Mouse (Mus musculus): ENCODE measurements around the gene Hepacam. TPM values are rescaled to one million over a fixed set of nuclear protein-coding genes. Genes with fewer than 3 reads are reported as not detected.

The Hepacam gene
- polyA plus RNA-seq, 1 experiment from 2014 or later: 6.3 TPM

DNA sequence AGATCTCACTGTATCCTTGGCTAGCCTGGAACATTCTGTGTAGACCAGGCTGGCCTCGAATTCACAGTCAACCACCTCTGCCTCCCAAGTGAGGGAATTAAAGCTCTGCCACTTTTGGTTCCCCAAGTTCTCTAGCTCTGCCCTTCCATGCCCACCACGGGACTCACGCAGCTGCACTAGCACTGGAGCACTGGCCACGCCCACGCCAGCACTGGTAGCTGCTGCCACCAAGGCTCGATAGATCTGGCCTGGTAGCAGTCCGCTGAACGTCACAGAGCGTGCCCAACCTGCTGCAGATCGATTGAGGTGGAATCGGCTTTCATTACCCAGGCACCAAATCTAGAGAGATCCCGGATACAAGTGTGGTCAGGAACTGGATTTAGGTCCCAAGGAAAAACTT, 54.1 kb downstream of the Hepacam start:
- no peaks in the 10 kb centered on the region for H3K36me3 ChIP-seq (ENCODE audit: control insufficient read depth, insufficient read depth)
- no peaks in the 10 kb centered on the region for H3K9me3 ChIP-seq (ENCODE audit: control insufficient read depth, low read length)
- H3K9ac ChIP-seq (replicated peaks; ENCODE audit: low read depth, low read length): no peak overlapping the region
- H3K4me2 ChIP-seq (ENCODE audit: low read length): peak overlapping the region; percentile 43
- no peaks in the 10 kb centered on the region; the same call in 1 of the 2 replicates for H3K4me1 ChIP-seq (replicated peaks; ENCODE audit: control insufficient read depth, insufficient read depth, low read length)
- no peak overlapping the region for H3K4me3 ChIP-seq (replicated peaks; ENCODE audit: low read length)
- 34% methylated on average over 12 of the region's 12 CpGs for WGBS
- ATAC-seq: peak; percentile 47
- no peaks in the 10 kb centered on the region for H3K27me3 ChIP-seq (replicated peaks; ENCODE audit: control insufficient read depth, insufficient read depth, low read length)
- no peak overlapping the region for H3K27ac ChIP-seq (ENCODE audit: low read length)

DNA sequence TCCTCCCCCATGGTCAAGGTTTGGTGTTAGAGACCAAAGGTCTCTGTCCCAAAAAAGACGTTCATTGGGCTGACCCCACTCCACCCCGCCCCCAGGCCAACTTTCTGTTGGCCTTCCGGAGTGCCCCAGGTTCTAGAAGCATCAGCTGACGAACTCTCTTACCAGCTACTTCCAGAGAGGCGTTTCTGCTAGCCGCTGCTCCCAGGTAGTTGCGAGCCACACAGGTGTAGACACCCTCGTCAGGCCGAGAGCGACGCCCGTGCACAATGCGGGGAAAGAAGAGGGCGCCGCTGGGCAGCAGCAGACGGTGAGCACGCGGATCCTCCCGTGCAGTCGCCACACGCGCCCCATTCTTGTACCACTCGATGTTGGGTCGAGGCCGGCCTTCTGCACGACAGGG, 62.2 kb downstream of the Hepacam start:
- H3K27ac ChIP-seq (ENCODE audit: low read length): no peak overlapping the region
- ATAC-seq: no peak
- H3K4me3 ChIP-seq (replicated peaks; ENCODE audit: low read length): no peak overlapping the region
- H3K36me3 ChIP-seq (ENCODE audit: control insufficient read depth, insufficient read depth): no peaks in the 10 kb centered on the region
- H3K27me3 ChIP-seq (replicated peaks; ENCODE audit: control insufficient read depth, insufficient read depth, low read length): peaks cover 26% of the 10 kb centered on the region
- peaks cover 19% of the 10 kb centered on the region for H3K4me1 ChIP-seq (replicated peaks; ENCODE audit: control insufficient read depth, insufficient read depth, low read length)
- no peaks in the 10 kb centered on the region for H3K9me3 ChIP-seq (ENCODE audit: control insufficient read depth, low read length)
- no peak overlapping the region for H3K4me2 ChIP-seq (ENCODE audit: low read length)
- 54% methylated on average over 26 of the region's 26 CpGs for WGBS
- no peak overlapping the region for H3K9ac ChIP-seq (replicated peaks; ENCODE audit: low read depth, low read length)

DNA sequence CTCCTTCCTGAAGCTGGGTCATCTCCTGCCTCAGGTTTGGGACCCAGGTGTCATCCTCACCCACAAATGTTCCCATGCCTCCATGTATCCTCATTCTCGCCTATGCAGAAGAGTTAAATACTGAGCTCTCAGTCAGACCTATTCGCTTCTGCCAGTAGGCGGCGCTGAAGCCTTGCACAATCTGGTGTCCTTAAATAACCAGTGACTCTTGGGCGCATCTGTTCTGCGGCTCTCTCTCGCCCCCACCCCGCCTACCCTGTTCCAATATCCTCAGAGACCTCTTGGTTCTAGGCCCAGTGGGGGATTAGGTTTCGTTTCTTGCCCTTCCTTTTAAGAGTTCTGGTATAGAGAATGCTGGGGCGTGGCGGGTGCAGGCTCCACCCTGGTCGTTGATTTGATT, 63.4 kb downstream of the Hepacam start:
- H3K27ac ChIP-seq (ENCODE audit: low read length): no peak overlapping the region
- no peak overlapping the region for H3K9ac ChIP-seq (replicated peaks; ENCODE audit: low read depth, low read length)
- H3K9me3 ChIP-seq (ENCODE audit: control insufficient read depth, low read length): no peaks in the 10 kb centered on the region
- WGBS: 2% methylated on average over 12 of the region's 12 CpGs
- H3K27me3 ChIP-seq (replicated peaks; ENCODE audit: control insufficient read depth, insufficient read depth, low read length): peaks cover 36% of the 10 kb centered on the region
- peaks cover 22% of the 10 kb centered on the region for H3K4me1 ChIP-seq (replicated peaks; ENCODE audit: control insufficient read depth, insufficient read depth, low read length)
- peak; percentile 85 for ATAC-seq
- H3K36me3 ChIP-seq (ENCODE audit: control insufficient read depth, insufficient read depth): no peaks in the 10 kb centered on the region
- H3K4me3 ChIP-seq (replicated peaks; ENCODE audit: low read length): peak overlapping the region; percentile 17; the same call in 1 of the 2 replicates
- peak overlapping the region; percentile 45 for H3K4me2 ChIP-seq (ENCODE audit: low read length)

DNA sequence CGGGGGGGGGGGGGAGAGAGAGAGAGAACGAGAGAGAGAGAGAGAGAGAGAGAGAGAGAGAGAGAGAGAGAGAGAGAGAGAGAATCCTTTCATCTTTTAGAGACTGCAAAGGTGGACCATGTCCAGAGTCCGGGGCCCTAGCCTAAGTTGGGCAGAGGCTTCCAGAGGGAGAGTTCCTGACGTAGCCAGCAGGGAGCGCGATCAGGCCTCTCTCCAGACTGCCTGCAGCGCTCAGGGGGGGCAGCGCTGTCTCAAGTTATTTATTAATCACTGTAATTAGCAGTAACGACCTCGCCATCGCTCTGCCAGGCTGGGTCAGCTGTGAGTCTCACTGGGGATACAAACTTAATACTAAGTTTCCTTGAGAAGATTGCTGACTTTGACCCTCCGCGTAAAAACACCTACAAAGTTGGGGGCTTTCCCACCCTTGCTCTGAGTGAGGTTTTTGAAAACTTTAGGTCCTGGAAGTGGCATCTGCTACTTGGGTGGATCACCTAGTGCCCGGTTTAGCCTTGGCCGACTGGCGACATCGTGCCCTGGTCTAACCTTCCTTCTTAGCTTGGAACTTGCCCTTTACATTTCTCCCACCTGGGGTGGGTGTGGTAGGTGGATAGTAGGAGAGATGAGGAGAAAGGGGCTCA, 65.0 kb downstream of the Hepacam start:
- Histone ChIP-seq H3K27ac (ENCODE audit: low read length) (no peak overlapping the region), H3K4me3 (replicated peaks; ENCODE audit: low read length) (peak overlapping the region; percentile 37), H3K27me3 (replicated peaks; ENCODE audit: control insufficient read depth, insufficient read depth, low read length) (peaks cover 41% of the 10 kb centered on the region), H3K4me1 (replicated peaks; ENCODE audit: control insufficient read depth, insufficient read depth, low read length) (peaks cover 22% of the 10 kb centered on the region), H3K9ac (replicated peaks; ENCODE audit: low read depth, low read length) (peak overlapping the region; percentile 25; the same call in 1 of the 2 replicates), H3K9me3 (ENCODE audit: control insufficient read depth, low read length) (no peaks in the 10 kb centered on the region), H3K36me3 (ENCODE audit: control insufficient read depth, insufficient read depth) (no peaks in the 10 kb centered on the region), H3K4me2 (ENCODE audit: low read length) (peak overlapping the region; percentile 62)
- ATAC-seq: peak; percentile 41
- under 1% methylated on average over 15 of the region's 17 CpGs for WGBS

GRCm38 (mm10) chr9:37432720-37433421, 65.7 kb downstream of the Hepacam start, which contains the start of gene Robo3:
Robo3 (minus strand) TSS chr9:37433246.
- WGBS: under 1% methylated on average over 38 of the region's 40 CpGs
- peak within 1 kb of the TSS; percentile 37 for H3K4me3 ChIP-seq (replicated peaks; ENCODE audit: low read length)
- peak within 1 kb of the TSS; percentile 28; the same call in 1 of the 2 replicates for H3K9ac ChIP-seq (replicated peaks; ENCODE audit: low read depth, low read length)
- peak; percentile 16; the same call in 1 of the 2 replicates for ATAC-seq
- peak within 1 kb of the TSS; percentile 62 for H3K4me2 ChIP-seq (ENCODE audit: low read length)
- H3K9me3 ChIP-seq (ENCODE audit: control insufficient read depth, low read length): no peaks in the 10 kb centered on the region
- no peak within 1 kb of the TSS for H3K27ac ChIP-seq (ENCODE audit: low read length)
- H3K4me1 ChIP-seq (replicated peaks; ENCODE audit: control insufficient read depth, insufficient read depth, low read length): peaks cover 28% of the 10 kb centered on the region
- no peaks in the 10 kb centered on the region for H3K36me3 ChIP-seq (ENCODE audit: control insufficient read depth, insufficient read depth)
- H3K27me3 ChIP-seq (replicated peaks; ENCODE audit: control insufficient read depth, insufficient read depth, low read length): peaks cover 41% of the 10 kb centered on the region

GRCm38 (mm10) chr9:37433823-37434560, 66.8 kb downstream of the Hepacam start:
- H3K27me3 ChIP-seq (replicated peaks; ENCODE audit: control insufficient read depth, insufficient read depth, low read length): peaks cover 41% of the 10 kb centered on the region
- no peak for ATAC-seq
- H3K4me2 ChIP-seq (ENCODE audit: low read length): no peak overlapping the region
- no peaks in the 10 kb centered on the region for H3K36me3 ChIP-seq (ENCODE audit: control insufficient read depth, insufficient read depth)
- H3K9me3 ChIP-seq (ENCODE audit: control insufficient read depth, low read length): no peaks in the 10 kb centered on the region
- peaks cover 34% of the 10 kb centered on the region for H3K4me1 ChIP-seq (replicated peaks; ENCODE audit: control insufficient read depth, insufficient read depth, low read length)
- 6% methylated on average over 18 of the region's 18 CpGs for WGBS
- H3K27ac ChIP-seq (ENCODE audit: low read length): no peak overlapping the region
- no peak overlapping the region; the same call in 1 of the 2 replicates for H3K4me3 ChIP-seq (replicated peaks; ENCODE audit: low read length)
- no peak overlapping the region for H3K9ac ChIP-seq (replicated peaks; ENCODE audit: low read depth, low read length)

DNA sequence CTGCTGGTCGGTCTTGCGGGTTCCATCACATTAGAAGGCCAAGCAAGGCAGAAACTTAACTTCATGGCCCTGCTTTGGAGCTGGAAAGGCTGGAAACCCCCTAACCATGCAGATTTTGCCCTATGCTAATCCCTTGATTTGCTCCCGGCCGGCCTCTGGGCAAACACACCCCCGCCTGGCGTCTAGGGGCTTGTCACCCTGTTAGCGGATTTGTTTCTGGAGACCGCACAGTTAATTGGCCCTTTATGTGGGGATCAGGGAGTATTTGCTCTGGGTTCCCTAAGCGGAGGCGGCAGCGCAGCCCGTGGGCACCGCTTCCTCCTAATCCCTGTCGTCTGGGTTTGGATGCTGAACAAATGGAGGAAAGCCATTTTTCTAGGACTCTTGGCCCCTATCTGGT, 67.8 kb downstream of the Hepacam start:
- Histone ChIP-seq H3K4me2 (ENCODE audit: low read length) (no peak overlapping the region), H3K27ac (ENCODE audit: low read length) (no peak overlapping the region), H3K27me3 (replicated peaks; ENCODE audit: control insufficient read depth, insufficient read depth, low read length) (peaks cover 41% of the 10 kb centered on the region), H3K36me3 (ENCODE audit: control insufficient read depth, insufficient read depth) (no peaks in the 10 kb centered on the region), H3K4me3 (replicated peaks; ENCODE audit: low read length) (no peak overlapping the region), H3K4me1 (replicated peaks; ENCODE audit: control insufficient read depth, insufficient read depth, low read length) (peaks cover 34% of the 10 kb centered on the region), H3K9ac (replicated peaks; ENCODE audit: low read depth, low read length) (0 out of 2 replicates have a peak overlapping the region, but pooled peaks have one; percentile 6), H3K9me3 (ENCODE audit: control insufficient read depth, low read length) (no peaks in the 10 kb centered on the region)
- no peak for ATAC-seq
- WGBS: 2% methylated on average over 14 of the region's 14 CpGs

DNA sequence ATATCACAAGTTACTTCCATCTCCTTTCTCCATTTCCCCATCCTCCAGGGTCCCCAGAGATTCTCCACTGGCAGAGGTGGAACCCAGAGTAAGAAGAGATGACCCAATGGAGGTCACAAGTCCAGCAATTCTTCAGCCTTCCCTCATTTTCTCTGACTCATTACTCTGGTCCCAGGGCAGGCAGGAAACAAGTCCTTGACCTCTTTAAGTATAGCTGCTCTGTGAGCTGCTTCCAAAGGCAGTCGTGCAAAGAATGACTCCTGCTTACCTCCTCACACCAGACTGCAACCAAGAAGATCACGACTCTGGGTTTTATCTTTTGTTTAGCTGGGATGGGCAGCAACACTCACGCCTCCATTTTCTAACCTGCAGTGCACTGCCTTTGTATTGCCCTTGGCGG, 68.5 kb downstream of the Hepacam start:
- Histone ChIP-seq H3K4me3 (replicated peaks; ENCODE audit: low read length) (no peak overlapping the region), H3K36me3 (ENCODE audit: control insufficient read depth, insufficient read depth) (no peaks in the 10 kb centered on the region), H3K27me3 (replicated peaks; ENCODE audit: control insufficient read depth, insufficient read depth, low read length) (peaks cover 41% of the 10 kb centered on the region), H3K9me3 (ENCODE audit: control insufficient read depth, low read length) (no peaks in the 10 kb centered on the region), H3K4me2 (ENCODE audit: low read length) (no peak overlapping the region), H3K4me1 (replicated peaks; ENCODE audit: control insufficient read depth, insufficient read depth, low read length) (peaks cover 34% of the 10 kb centered on the region), H3K9ac (replicated peaks; ENCODE audit: low read depth, low read length) (no peak overlapping the region), H3K27ac (ENCODE audit: low read length) (no peak overlapping the region)
- 15% methylated on average over 4 of the region's 4 CpGs for WGBS
- no peak for ATAC-seq
